Mouse (Mus musculus): ENCODE data around the gene Rab39.

DNA sequence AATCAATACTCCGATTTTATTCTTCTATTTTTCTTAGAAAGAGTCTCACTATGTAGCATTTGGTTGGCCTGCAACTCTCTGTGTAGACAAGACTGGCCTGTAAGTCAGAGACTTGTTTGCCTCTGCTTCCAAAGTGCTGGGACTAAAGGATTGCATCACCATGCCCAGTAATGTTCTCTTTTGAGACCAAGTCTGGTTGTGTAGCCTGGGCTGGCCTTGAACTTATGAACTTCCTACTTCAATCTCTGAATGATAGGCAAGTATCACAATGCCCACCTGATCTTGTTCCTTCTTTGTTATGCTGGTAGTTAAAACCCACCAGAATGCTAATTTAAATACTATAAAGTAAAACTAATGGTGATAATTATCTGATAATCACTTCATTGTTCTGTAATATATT is 3.0 kb downstream of the Rab39 start:
- no peak for TF ChIP-seq POLR2A (IDR thresholded peaks at IDR 0.05; ENCODE audit: low read depth, low read length)
- no peak for TF ChIP-seq CTCF (IDR thresholded peaks at IDR 0.05; ENCODE audit: extremely low read depth, insufficient read length, insufficient replicate concordance, low read depth, low read length)

Data from small intestine, adult 2 months (tissue).